Mouse (Mus musculus): ENCODE measurements around the gene Zkscan2. TPM values are rescaled to one million over a fixed set of nuclear protein-coding genes. Genes with fewer than 3 reads are reported as not detected.
A peak's percentile ranks its signal among the peaks of the same experiment; 100 is the strongest.

Gene Zkscan2
- polyA plus RNA-seq, 1 experiment = 0.06 TPM

- no peaks in the 10 kb centered on the region; the same call in 1 of the 2 replicates for H3K27me3 ChIP-seq (replicated peaks; ENCODE audit: control insufficient read depth, insufficient read depth, low read length)
- WGBS = 35% methylated on average over 19 of the region's 19 CpGs
- no peaks in the 10 kb centered on the region for H3K36me3 ChIP-seq (ENCODE audit: control insufficient read depth, insufficient read depth, low read length)
- no peak overlapping the region for H3K27ac ChIP-seq (ENCODE audit: insufficient read depth, low read depth, low read length)
- TF ChIP-seq POLR2A (IDR thresholded peaks at IDR 0.05; ENCODE audit: low read depth, low read length) (no peak), CTCF (conservative IDR thresholded peaks at IDR 0.05; ENCODE audit: insufficient read depth, insufficient read length, low read depth, low read length) (no peak)
- no peaks in the 10 kb centered on the region for H3K4me1 ChIP-seq (ENCODE audit: control insufficient read depth, insufficient read depth, low read length)
- peak overlapping the region; percentile 57 for H3K4me3 ChIP-seq (ENCODE audit: insufficient read depth, low read depth, low read length)
- no peak for DNase-seq
Measured at GRCm38 (mm10) chr7:123499481-123500238, 589 bp downstream of the Zkscan2 start.

DNA sequence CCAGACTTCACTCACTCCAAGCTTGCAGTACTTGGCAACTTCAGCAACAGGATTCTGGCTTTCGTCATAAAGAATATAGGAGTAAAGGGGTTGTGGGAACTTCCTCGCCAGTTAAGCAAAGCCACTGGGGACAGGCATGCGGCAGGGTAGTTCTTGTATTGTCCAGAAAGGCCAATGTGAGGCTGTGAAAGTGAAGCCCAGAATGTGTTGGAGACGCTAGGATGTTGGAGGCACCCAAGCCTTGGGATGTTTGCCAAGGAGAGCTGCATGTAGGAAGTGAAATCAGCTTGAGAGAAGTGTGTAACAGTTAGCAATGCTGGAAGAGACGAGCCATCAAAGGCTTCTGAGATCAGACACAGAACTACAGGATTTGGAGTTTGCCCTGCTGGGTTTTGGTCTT lies 12.5 kb downstream of the Zkscan2 start:
- no peak overlapping the region for H3K27ac ChIP-seq (ENCODE audit: insufficient read depth, low read depth, low read length)
- no peak overlapping the region for H3K4me3 ChIP-seq (ENCODE audit: insufficient read depth, low read depth, low read length)
- no peaks in the 10 kb centered on the region for H3K4me1 ChIP-seq (ENCODE audit: control insufficient read depth, insufficient read depth, low read length)
- peak; percentile 23 for DNase-seq
- WGBS = 67% methylated on average over 5 of the region's 5 CpGs
- TF ChIP-seq CTCF (conservative IDR thresholded peaks at IDR 0.05; ENCODE audit: insufficient read depth, insufficient read length, low read depth, low read length) = no peak
- no peak for TF ChIP-seq POLR2A (IDR thresholded peaks at IDR 0.05; ENCODE audit: low read depth, low read length)
- H3K36me3 ChIP-seq (ENCODE audit: control insufficient read depth, insufficient read depth, low read length) = no peaks in the 10 kb centered on the region
- H3K27me3 ChIP-seq (replicated peaks; ENCODE audit: control insufficient read depth, insufficient read depth, low read length) = no peaks in the 10 kb centered on the region

DNA sequence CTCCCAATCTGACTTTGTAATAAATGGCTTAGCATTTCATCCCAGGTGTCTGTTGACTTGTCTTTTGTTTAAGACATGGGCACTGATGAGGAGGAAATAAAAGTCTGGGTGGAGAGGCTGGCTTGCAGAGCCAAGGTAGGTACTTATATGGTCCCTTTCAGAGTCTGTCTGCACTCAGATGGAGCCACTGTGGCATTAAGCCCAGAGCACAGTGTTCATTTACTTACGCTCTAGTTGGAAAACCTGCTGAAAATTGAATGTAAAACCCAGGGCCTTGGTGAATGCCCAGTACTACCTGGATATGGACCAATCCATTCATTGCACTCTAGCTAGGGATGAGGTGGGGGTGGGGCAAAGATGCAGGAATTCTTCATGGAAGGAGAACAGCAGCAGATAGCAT lies 32.3 kb downstream of the Zkscan2 start:
- H3K4me1 ChIP-seq (ENCODE audit: control insufficient read depth, insufficient read depth, low read length) = no peaks in the 10 kb centered on the region
- DNase-seq = no peak
- WGBS = 87% methylated on average over 1 of the region's 1 CpGs
- no peak overlapping the region for H3K4me3 ChIP-seq (ENCODE audit: insufficient read depth, low read depth, low read length)
- H3K27ac ChIP-seq (ENCODE audit: insufficient read depth, low read depth, low read length) = no peak overlapping the region
- no peaks in the 10 kb centered on the region for H3K36me3 ChIP-seq (ENCODE audit: control insufficient read depth, insufficient read depth, low read length)
- no peaks in the 10 kb centered on the region for H3K27me3 ChIP-seq (replicated peaks; ENCODE audit: control insufficient read depth, insufficient read depth, low read length)
- no peak for TF ChIP-seq CTCF (conservative IDR thresholded peaks at IDR 0.05; ENCODE audit: insufficient read depth, insufficient read length, low read depth, low read length)
- no peak for TF ChIP-seq POLR2A (IDR thresholded peaks at IDR 0.05; ENCODE audit: low read depth, low read length)

DNA sequence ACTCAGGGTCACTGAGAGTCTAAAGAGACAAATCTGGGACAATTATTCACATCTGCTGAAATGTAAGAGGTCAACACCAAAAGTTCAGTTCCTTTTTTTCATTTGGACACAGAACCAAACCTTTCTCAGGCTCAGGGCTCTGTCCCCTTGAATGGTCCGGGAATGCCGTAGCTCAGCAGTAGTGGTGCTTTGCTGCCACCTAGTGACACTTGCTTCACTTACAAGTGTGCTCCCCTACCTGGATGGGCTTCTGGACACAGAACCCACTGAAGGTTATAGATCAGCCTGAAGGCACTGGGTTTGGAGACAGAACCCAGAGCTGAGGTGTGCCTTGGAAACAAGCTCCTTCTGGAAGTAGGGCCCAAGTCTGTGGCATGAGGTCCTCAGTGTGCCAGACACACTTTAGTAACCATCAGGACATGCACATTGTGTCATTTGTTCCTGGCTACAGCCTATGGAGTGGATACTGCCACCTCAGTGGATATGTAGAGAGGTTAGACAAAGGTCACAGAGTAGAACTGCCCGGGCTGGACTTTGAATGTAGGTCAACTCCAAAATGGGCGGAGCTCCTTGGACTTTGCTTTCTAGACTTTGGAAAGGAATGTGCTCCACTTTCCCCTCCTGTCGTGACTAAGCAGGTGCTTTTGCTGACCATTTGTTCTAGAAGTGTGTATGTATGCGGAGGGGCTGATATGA lies 34.4 kb downstream of the Zkscan2 start:
- DNase-seq = peak; percentile 84
- Histone ChIP-seq H3K4me3 (ENCODE audit: insufficient read depth, low read depth, low read length) (no peak overlapping the region), H3K27ac (ENCODE audit: insufficient read depth, low read depth, low read length) (no peak overlapping the region), H3K4me1 (ENCODE audit: control insufficient read depth, insufficient read depth, low read length) (no peaks in the 10 kb centered on the region; the same call in 1 of the 2 replicates), H3K36me3 (ENCODE audit: control insufficient read depth, insufficient read depth, low read length) (no peaks in the 10 kb centered on the region), H3K27me3 (replicated peaks; ENCODE audit: control insufficient read depth, insufficient read depth, low read length) (no peaks in the 10 kb centered on the region)
- WGBS = 17% methylated on average over 6 of the region's 6 CpGs
- TF ChIP-seq POLR2A (IDR thresholded peaks at IDR 0.05; ENCODE audit: low read depth, low read length) (no peak), CTCF (conservative IDR thresholded peaks at IDR 0.05; ENCODE audit: insufficient read depth, insufficient read length, low read depth, low read length) (peak; percentile 98)

DNA sequence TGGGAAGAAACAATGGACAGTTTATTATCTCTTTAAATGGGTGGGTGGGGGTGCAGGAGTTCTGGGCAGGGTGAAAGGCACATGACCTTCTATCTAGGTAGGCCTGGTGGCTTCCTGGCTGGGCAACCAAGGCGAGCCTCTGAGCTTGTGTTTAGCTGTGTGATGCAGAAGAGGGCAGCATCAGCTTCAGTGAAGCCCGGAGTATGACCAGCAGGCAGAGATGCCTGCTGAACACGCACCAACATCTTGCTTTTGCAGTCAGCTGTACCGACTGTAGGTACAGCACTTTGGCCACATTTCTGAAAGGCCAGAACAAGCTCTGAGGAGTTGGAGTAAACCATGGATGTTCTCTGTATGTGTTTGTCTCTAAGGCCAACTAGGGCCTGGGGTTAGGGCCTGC lies 36.7 kb downstream of the Zkscan2 start:
- H3K27ac ChIP-seq (ENCODE audit: insufficient read depth, low read depth, low read length) = no peak overlapping the region
- H3K4me1 ChIP-seq (ENCODE audit: control insufficient read depth, insufficient read depth, low read length) = no peaks in the 10 kb centered on the region; the same call in 1 of the 2 replicates
- DNase-seq = no peak
- TF ChIP-seq CTCF (conservative IDR thresholded peaks at IDR 0.05; ENCODE audit: insufficient read depth, insufficient read length, low read depth, low read length) = no peak
- TF ChIP-seq POLR2A (IDR thresholded peaks at IDR 0.05; ENCODE audit: low read depth, low read length) = no peak
- H3K27me3 ChIP-seq (replicated peaks; ENCODE audit: control insufficient read depth, insufficient read depth, low read length) = no peaks in the 10 kb centered on the region
- no peak overlapping the region for H3K4me3 ChIP-seq (ENCODE audit: insufficient read depth, low read depth, low read length)
- WGBS = 83% methylated on average over 4 of the region's 4 CpGs
- H3K36me3 ChIP-seq (ENCODE audit: control insufficient read depth, insufficient read depth, low read length) = no peaks in the 10 kb centered on the region

DNA sequence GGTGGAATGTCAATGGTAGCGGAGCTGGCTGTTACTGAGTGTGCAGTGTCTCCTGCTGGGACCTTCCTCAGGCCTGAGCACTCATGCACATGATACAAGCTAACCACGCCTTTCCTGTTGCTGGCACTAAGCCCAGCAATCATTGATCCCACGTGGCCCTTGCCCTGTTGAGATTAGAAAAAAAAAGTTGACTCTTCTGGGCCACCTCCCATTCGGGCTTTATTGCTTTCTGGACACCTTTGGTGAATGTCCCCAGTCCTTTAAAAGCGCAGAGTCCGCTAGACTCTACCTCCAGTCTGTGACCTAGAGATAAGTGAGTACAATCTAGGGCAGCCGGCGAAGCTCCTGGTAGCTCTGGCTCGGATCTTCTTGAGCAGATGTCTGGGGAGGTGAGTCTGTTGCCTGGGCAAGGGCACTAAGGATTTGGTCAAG lies 38.2 kb downstream of the Zkscan2 start, which contains the start of gene Aqp8:
Aqp8 (plus strand) TSS at position 222 of the 432 bp plus-strand sequence.
- WGBS = 44% methylated on average over 9 of the region's 9 CpGs
- peak; percentile 90 for DNase-seq
- no peak within 1 kb of the TSS for H3K27ac ChIP-seq (ENCODE audit: insufficient read depth, low read depth, low read length)
- no peaks in the 10 kb centered on the region; the same call in 1 of the 2 replicates for H3K4me1 ChIP-seq (ENCODE audit: control insufficient read depth, insufficient read depth, low read length)
- TF ChIP-seq CTCF (conservative IDR thresholded peaks at IDR 0.05; ENCODE audit: insufficient read depth, insufficient read length, low read depth, low read length) = peak; percentile 42
- TF ChIP-seq POLR2A (IDR thresholded peaks at IDR 0.05; ENCODE audit: low read depth, low read length) = no peak
- H3K36me3 ChIP-seq (ENCODE audit: control insufficient read depth, insufficient read depth, low read length) = no peaks in the 10 kb centered on the region
- no peak within 1 kb of the TSS for H3K4me3 ChIP-seq (ENCODE audit: insufficient read depth, low read depth, low read length)
- H3K27me3 ChIP-seq (replicated peaks; ENCODE audit: control insufficient read depth, insufficient read depth, low read length) = no peaks in the 10 kb centered on the region

- WGBS = 96% methylated on average over 4 of the region's 4 CpGs
- no peak for DNase-seq
- TF ChIP-seq POLR2A (IDR thresholded peaks at IDR 0.05; ENCODE audit: low read depth, low read length) = no peak
- no peak for TF ChIP-seq CTCF (conservative IDR thresholded peaks at IDR 0.05; ENCODE audit: insufficient read depth, insufficient read length, low read depth, low read length)
- no peak overlapping the region for H3K4me3 ChIP-seq (ENCODE audit: insufficient read depth, low read depth, low read length)
- no peaks in the 10 kb centered on the region; the same call in 1 of the 2 replicates for H3K4me1 ChIP-seq (ENCODE audit: control insufficient read depth, insufficient read depth, low read length)
- H3K27me3 ChIP-seq (replicated peaks; ENCODE audit: control insufficient read depth, insufficient read depth, low read length) = no peaks in the 10 kb centered on the region
- H3K27ac ChIP-seq (ENCODE audit: insufficient read depth, low read depth, low read length) = no peak overlapping the region
- no peaks in the 10 kb centered on the region for H3K36me3 ChIP-seq (ENCODE audit: control insufficient read depth, insufficient read depth, low read length)
Measured at GRCm38 (mm10) chr7:123461316-123461715, 38.9 kb downstream of the Zkscan2 start.
